13 mouse cellular contexts compared by ENCODE assay signal in genomic region chr14:62937675-62938074, GRCm38 (mm10). TPM values are rescaled to one million over a fixed set of nuclear protein-coding genes. Genes with fewer than 3 reads are reported as not detected.
DNase-seq lines count a peak whose midpoint lies in the region; TF ChIP-seq lines count a peak whose summit lies in the region.
"Had no signal": no experiment of that assay in that cellular context is flagged by ENCODE, and none has a peak within 500 bp of the region (broad histone marks: within the 10 kb centered on the region; RNA-seq: fewer than 3 reads in every experiment).

No protein-coding gene starts in this region.

- intact Hi-C loops in gastrocnemius, adult 2 months (cut with DNase I), result loop anchor here (2.0 to 5.0 kb wide), 3 partner anchors 59 to 177 kb away; partner anchors contain the start of genes Ints6 and Wdfy2
- intact Hi-C loops in left cerebral cortex, postnatal 4 days (cut with DNase I), result loop anchor here (5.0 to 10.0 kb wide), 3 partner anchors 55 to 443 kb away; partner anchors contain the start of gene Ints6
- intact Hi-C loops in left cerebral cortex, postnatal 36 days (cut with DNase I), result loop anchor here (5.0 kb wide), 3 partner anchors 55 to 175 kb away; partner anchors contain the start of gene Ints6

- peak overlapping the region; percentile 73 for H3K27ac ChIP-seq in gastrocnemius, adult 2 months
- H3K27ac ChIP-seq: embryonic facial prominence, embryonic 12.5 days; heart, embryonic 13.5 days; midbrain, embryonic 12.5 days had no signal

- H3K4me3 ChIP-seq in gastrocnemius, adult 2 months, result no peak overlapping the region
- H3K4me3 ChIP-seq: embryonic facial prominence, embryonic 12.5 days; heart, embryonic 13.5 days; midbrain, embryonic 12.5 days had no signal

- TF ChIP-seq CTCF in gastrocnemius, adult 2 months (IDR thresholded peaks at IDR 0.05), result peak; percentile 55

- no peak for DNase-seq in gastrocnemius, adult 2 months
- no peak for DNase-seq in gastrocnemius, adult 8-10 months (ENCODE audit: low spot score in 2 of 2)
- DNase-seq in left cerebral cortex, postnatal 4 days, result peak; percentile 9
- no peak for DNase-seq in left cerebral cortex, postnatal 36 days (ENCODE audit: low spot score in 2 of 2)
- peak; percentile 22 for DNase-seq in ZHBTc4 (ENCODE audit: low read depth, low spot score)
- DNase-seq in cerebellum, postnatal 36 days, result peak; percentile 25 to 38
- no peak for DNase-seq in thymus, postnatal 36 days
- DNase-seq in yolk sac, embryonic 10.5 days (ENCODE audit: low spot score), result no peak

RNA-seq across cellular contexts. Expression of gene Defb48, which starts 46.6 kb away (rescaled TPM):
- not detected for total RNA-seq in gastrocnemius, adult 2 months (2021)
- not detected for total RNA-seq in gastrocnemius, adult 8-10 months (2022)
- not detected for total RNA-seq in left cerebral cortex, postnatal 4 days (2021)
- not detected for total RNA-seq in left cerebral cortex, postnatal 36 days (2021)
- total RNA-seq: G1E; layer of hippocampus, postnatal 14 days had no signal

Comparison
In these comparisons a context has a peak if more than half of its experiments do, and no peak if none do; other contexts are left out.
1. DNase-seq: peak in left cerebral cortex, postnatal 4 days (single experiment), ZHBTc4 (single experiment) and cerebellum, postnatal 36 days (2 of 2); none in gastrocnemius, adult 2 months (single experiment), gastrocnemius, adult 8-10 months (0 of 2), left cerebral cortex, postnatal 36 days (0 of 2), thymus, postnatal 36 days (0 of 2) and yolk sac, embryonic 10.5 days (single experiment).